9 mouse cellular contexts compared by ENCODE assay signal in genomic region chr4:102486134-102486920, GRCm38 (mm10).
A peak's percentile ranks its signal among the peaks of the same experiment; 100 is the strongest.
DNase-seq lines count a peak whose midpoint lies in the region; ATAC-seq and TF ChIP-seq lines count a peak whose summit lies in the region.
"Had no signal": no experiment of that assay in that cellular context is flagged by ENCODE, and none has a peak within 500 bp of the region (broad histone marks: within the 10 kb centered on the region; RNA-seq: fewer than 3 reads in every experiment).

No protein-coding gene starts in this region.

- no peak for ATAC-seq in lung, embryonic 14.5 days (ENCODE audit: insufficient read depth)
- ATAC-seq in hindbrain, postnatal 0 days, result 0 out of 2 replicates have a peak, but pooled peaks have one; percentile 61
- no peak for ATAC-seq in stomach, postnatal 0 days (ENCODE audit: low FRiP score, low TSS enrichment)

- no peak for TF ChIP-seq EP300 in stomach, postnatal 0 days (optimal IDR thresholded peaks at IDR 0.05)

- peak; percentile 62 for DNase-seq in lung, embryonic 14.5 days
- no peak for DNase-seq in lung, postnatal 36 days
- peak; percentile 67 for DNase-seq in hindbrain, postnatal 0 days (ENCODE audit: low spot score)
- no peak for DNase-seq in stomach, postnatal 0 days (ENCODE audit: low spot score)
- DNase-seq in c-Kit-positive CD71-positive TER-119-positive erythroid progenitor cells, embryonic 14.5 days (ENCODE audit: low spot score), result no peak
- no peak for DNase-seq in layer of hippocampus, adult 11-12 months (ENCODE audit: low spot score)

- no peaks in the 10 kb centered on the region for H3K36me3 ChIP-seq in lung, embryonic 14.5 days (ENCODE audit: insufficient read depth)
- H3K36me3 ChIP-seq in hindbrain, postnatal 0 days (ENCODE audit: insufficient read depth, low read length), result no peaks in the 10 kb centered on the region
- no peaks in the 10 kb centered on the region for H3K36me3 ChIP-seq in stomach, postnatal 0 days (ENCODE audit: control insufficient read depth, insufficient read depth, low read length)
- H3K36me3 ChIP-seq: embryonic facial prominence, embryonic 15.5 days; lung, embryonic 15.5 days had no signal

- H3K4me2 ChIP-seq in lung, embryonic 14.5 days, result no peak overlapping the region
- no peak overlapping the region for H3K4me2 ChIP-seq in hindbrain, postnatal 0 days (ENCODE audit: low read depth, low read length)
- H3K4me2 ChIP-seq in stomach, postnatal 0 days (replicated peaks; ENCODE audit: low read depth), result no peak overlapping the region
- H3K4me2 ChIP-seq: embryonic facial prominence, embryonic 15.5 days; lung, embryonic 15.5 days had no signal

- TF ChIP-seq POLR2A in cortical plate, adult 2 months (IDR thresholded peaks at IDR 0.05; ENCODE audit: extremely low read depth, insufficient read depth, low read length), result no peak

- no peaks in the 10 kb centered on the region for H3K9me3 ChIP-seq in lung, embryonic 14.5 days (ENCODE audit: low read depth, low read length)
- no peaks in the 10 kb centered on the region for H3K9me3 ChIP-seq in hindbrain, postnatal 0 days (ENCODE audit: low read length)
- H3K9me3 ChIP-seq in stomach, postnatal 0 days (ENCODE audit: control insufficient read depth, low read length), result no peaks in the 10 kb centered on the region
- H3K9me3 ChIP-seq: embryonic facial prominence, embryonic 15.5 days; lung, embryonic 15.5 days had no signal

- no peaks in the 10 kb centered on the region for H3K27me3 ChIP-seq in lung, embryonic 14.5 days (ENCODE audit: insufficient read depth, low read length)
- no peaks in the 10 kb centered on the region for H3K27me3 ChIP-seq in hindbrain, postnatal 0 days (ENCODE audit: insufficient read depth, low read length)
- no peaks in the 10 kb centered on the region for H3K27me3 ChIP-seq in stomach, postnatal 0 days (ENCODE audit: control insufficient read depth, insufficient read depth, low read length)
- H3K27me3 ChIP-seq: embryonic facial prominence, embryonic 15.5 days; lung, embryonic 15.5 days had no signal

- TF ChIP-seq CTCF in lung, embryonic 14.5 days (IDR thresholded peaks at IDR 0.05; ENCODE audit: low read depth), result peak; percentile 64
- peak; percentile 40 for TF ChIP-seq CTCF in cortical plate, adult 2 months (IDR thresholded peaks at IDR 0.05; ENCODE audit: extremely low read depth, insufficient read depth, low read length)
- peak; percentile 65 for TF ChIP-seq CTCF in hindbrain, postnatal 0 days (IDR thresholded peaks at IDR 0.05; ENCODE audit: low read depth)
- TF ChIP-seq CTCF in stomach, postnatal 0 days (IDR thresholded peaks at IDR 0.05; ENCODE audit: low read depth), result peak; percentile 66

- no peak overlapping the region for H3K9ac ChIP-seq in lung, embryonic 14.5 days
- H3K9ac ChIP-seq in hindbrain, postnatal 0 days (replicated peaks; ENCODE audit: low read length), result no peak overlapping the region
- no peak overlapping the region for H3K9ac ChIP-seq in stomach, postnatal 0 days (ENCODE audit: low read length)
- H3K9ac ChIP-seq: embryonic facial prominence, embryonic 15.5 days; lung, embryonic 15.5 days had no signal

- WGBS in lung, embryonic 14.5 days, result 40% methylated on average over 4 of the region's 4 CpGs
- WGBS in hindbrain, postnatal 0 days, result 33% methylated on average over 4 of the region's 4 CpGs
- 59% methylated on average over 4 of the region's 4 CpGs for WGBS in stomach, postnatal 0 days

- no peak overlapping the region for H3K27ac ChIP-seq in lung, embryonic 14.5 days (ENCODE audit: low read depth)
- H3K27ac ChIP-seq in cortical plate, adult 2 months (ENCODE audit: insufficient read depth, low read length), result no peak overlapping the region
- H3K27ac ChIP-seq in hindbrain, postnatal 0 days, result no peak overlapping the region
- no peak overlapping the region for H3K27ac ChIP-seq in stomach, postnatal 0 days (replicated peaks)
- H3K27ac ChIP-seq: embryonic facial prominence, embryonic 15.5 days; lung, embryonic 15.5 days had no signal

- no peaks in the 10 kb centered on the region for H3K4me1 ChIP-seq in lung, embryonic 14.5 days (ENCODE audit: insufficient read depth)
- no peaks in the 10 kb centered on the region for H3K4me1 ChIP-seq in cortical plate, adult 2 months (ENCODE audit: control insufficient read depth, insufficient read depth, low read length)
- no peaks in the 10 kb centered on the region for H3K4me1 ChIP-seq in hindbrain, postnatal 0 days (ENCODE audit: insufficient read depth, low read length)
- H3K4me1 ChIP-seq in stomach, postnatal 0 days (replicated peaks; ENCODE audit: control insufficient read depth, insufficient read depth), result no peaks in the 10 kb centered on the region
- H3K4me1 ChIP-seq: lung, embryonic 15.5 days had no signal

- no peak overlapping the region for H3K4me3 ChIP-seq in lung, embryonic 14.5 days (ENCODE audit: low read depth, low read length)
- no peak overlapping the region for H3K4me3 ChIP-seq in cortical plate, adult 2 months (ENCODE audit: insufficient read depth, low read length)
- no peak overlapping the region for H3K4me3 ChIP-seq in hindbrain, postnatal 0 days (ENCODE audit: low read length)
- H3K4me3 ChIP-seq in stomach, postnatal 0 days (ENCODE audit: low read depth, low read length), result no peak overlapping the region
- H3K4me3 ChIP-seq: embryonic facial prominence, embryonic 15.5 days; lung, embryonic 15.5 days had no signal

Comparison
In these comparisons a context has a peak if more than half of its experiments do, and no peak if none do; other contexts are left out.
1. DNase-seq: peak in lung, embryonic 14.5 days (single experiment) and hindbrain, postnatal 0 days (single experiment); none in lung, postnatal 36 days (single experiment), stomach, postnatal 0 days (single experiment), c-Kit-positive CD71-positive TER-119-positive erythroid progenitor cells, embryonic 14.5 days (single experiment) and layer of hippocampus, adult 11-12 months (single experiment).
2. Peak in every context shown above with its lines, with median percentiles within 50 percentile points of each other: CTCF ChIP-seq.